Mouse (Mus musculus): ENCODE data around the gene Tnxb.

Gene Tnxb

DNA sequence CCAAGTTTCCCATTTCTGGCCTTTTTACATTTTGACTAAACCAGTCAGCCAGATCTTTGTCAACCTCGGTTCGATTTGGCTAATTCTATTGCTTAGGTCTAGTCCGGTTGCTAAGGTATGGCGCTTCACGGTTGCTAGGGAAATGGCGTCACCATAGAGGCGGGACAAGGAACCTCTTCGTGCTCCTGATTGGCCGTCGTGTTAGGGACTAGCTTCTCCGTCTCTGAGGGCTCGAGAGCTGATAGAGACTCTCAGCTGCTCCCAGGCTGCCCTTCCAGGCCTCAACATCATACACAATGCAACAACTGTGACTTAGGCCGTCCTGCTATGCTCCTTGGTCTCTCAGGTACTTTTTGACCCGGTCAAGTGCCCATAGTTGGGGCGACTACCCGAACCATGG, 25.7 kb upstream of the Tnxb start, which contains the start of gene Fkbpl:
TSS of gene Fkbpl (plus strand) at position 157 of the 400 bp plus-strand sequence.
- DNase-seq: peak; percentile 99

DNA sequence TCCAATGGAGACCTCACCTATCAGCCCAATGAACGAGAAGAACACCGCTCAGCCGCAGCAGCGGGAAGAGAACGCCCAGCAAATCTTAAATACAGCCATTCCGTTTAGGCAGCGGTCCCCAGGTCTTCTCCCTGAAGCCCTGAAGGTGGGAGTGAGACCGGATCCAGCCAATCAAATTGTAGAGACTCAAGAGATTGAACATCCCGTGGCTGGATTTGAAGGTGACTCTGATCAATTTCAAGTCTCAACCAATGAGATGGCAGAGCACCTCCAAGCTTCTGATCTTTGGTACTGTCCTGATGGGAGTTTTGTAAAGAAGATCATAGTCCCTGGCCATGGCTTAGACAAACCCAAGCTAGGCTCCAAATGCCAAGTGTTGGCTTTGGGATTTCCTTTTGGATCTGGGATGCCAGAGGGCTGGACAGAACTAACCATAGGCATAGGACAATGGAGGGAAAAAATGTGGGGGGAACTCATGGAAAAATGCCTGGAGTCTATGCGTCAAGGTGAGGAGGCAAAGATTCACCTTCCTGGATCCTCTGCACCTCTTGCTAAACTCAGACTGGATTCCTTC, 25.0 kb upstream of the Tnxb start:
- peak; percentile 58 for DNase-seq

DNA sequence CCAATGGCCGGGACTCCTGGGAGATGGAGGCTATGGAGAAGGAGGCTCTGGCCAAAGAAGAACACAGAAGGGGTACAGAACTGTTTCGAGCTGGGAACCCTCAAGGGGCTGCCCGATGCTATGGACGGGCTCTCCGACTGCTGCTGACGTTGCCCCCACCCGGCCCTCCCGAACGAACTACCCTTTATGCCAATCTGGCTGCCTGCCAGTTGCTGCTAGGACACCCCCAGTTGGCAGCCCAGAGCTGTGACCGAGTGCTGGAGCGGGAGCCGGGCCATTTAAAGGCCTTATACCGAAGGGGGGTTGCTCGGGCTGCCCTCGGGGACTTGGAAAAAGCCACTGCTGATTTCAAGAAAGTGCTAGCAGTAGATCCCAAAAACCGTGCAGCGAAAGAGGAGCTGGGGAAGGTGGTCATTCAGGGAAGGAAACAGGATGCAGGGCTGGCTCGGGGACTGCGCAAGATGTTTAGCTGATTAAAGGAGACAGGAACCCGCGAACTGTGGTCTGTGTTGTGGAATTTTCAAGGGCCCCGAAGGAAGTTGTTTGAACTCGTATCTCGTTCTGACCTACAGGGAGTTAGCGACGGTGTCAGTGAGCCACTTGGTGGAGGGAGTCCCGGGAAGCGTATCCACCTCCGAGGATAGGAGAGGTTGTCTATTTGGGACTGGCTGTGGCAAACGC, 24.4 kb upstream of the Tnxb start:
- peak; percentile 35 for DNase-seq

DNA sequence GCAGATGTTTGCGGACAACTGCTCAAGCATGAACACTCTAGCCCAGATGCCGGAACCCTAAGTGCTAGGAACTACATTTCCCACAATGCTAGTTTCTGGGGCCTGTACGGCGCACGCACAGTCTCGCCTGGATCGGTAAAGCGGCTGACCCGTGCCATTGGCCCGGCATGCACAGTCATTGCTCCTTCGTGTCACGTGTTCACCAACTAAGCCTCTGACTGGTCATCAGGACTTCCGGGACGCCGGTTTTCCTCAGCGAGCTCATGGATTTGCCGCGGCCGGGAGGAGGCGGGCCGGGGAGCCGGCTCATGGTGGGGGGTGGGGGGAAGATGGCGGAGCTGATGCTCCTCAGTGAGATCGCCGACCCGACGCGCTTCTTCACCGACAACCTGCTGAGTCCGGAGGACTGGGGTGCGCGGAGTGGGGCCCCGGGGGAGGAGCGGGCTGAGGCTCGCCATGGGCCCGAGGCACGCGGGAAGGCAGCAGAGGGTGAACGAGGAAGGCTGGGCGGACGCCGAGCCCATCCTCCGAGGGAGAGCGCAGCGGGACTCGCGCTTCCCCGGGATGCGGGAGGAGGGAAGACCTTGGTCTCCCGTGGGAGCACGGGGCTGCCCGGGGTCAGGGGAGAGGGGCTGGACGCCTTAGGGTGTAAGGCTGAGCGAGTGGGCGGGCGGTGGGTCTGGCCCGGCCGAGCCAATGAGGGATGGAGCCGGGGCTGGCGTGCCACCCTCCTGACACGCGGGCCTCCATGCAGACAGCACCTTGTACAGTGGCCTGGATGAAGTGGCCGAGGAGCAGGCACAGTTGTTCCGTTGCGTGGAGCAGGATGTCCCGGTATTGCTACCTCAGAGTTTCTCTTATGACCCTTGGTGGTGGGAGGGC, 23.2 kb upstream of the Tnxb start, which contains the start of gene Atf6b:
TSS of gene Atf6b (plus strand) at position 241 of the 882 bp plus-strand sequence.
- DNase-seq: peak; percentile 99

DNA sequence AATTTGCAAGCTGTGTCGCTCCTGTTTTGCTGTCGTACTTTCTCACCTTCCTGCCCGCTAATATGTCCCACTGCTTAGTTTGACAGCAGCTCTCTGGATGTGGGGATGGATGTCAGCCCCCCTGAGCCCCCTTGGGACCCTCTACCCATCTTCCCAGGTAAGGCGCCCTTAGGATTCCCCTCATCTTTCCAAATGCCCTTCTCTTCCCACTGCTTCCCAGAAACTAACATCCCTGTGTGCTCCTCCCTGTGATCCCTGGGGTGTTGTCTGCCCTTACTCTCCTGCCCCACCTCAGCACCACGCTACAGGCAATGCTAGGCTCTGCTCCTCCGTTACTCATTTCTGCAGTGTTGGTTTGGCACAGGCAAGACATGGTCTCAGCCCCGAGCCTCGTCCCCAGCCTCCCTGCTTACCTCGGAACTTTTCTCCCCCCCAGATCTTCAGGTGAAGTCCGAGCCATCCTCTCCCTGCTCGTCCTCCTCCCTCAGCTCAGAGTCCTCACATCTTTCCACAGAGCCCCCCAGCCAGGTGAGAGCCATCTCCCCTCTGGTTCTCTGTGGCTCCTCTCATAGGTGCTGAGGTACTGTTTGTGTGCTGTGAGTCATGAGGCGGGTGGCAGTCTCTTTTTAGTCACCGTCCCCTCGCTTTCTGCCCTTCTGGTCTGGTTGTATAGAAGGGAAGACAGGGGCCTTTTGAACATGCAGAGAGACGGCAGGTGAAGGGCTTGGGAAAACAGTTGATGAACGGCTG, 22.0 kb upstream of the Tnxb start:
- DNase-seq: no peak

DNA sequence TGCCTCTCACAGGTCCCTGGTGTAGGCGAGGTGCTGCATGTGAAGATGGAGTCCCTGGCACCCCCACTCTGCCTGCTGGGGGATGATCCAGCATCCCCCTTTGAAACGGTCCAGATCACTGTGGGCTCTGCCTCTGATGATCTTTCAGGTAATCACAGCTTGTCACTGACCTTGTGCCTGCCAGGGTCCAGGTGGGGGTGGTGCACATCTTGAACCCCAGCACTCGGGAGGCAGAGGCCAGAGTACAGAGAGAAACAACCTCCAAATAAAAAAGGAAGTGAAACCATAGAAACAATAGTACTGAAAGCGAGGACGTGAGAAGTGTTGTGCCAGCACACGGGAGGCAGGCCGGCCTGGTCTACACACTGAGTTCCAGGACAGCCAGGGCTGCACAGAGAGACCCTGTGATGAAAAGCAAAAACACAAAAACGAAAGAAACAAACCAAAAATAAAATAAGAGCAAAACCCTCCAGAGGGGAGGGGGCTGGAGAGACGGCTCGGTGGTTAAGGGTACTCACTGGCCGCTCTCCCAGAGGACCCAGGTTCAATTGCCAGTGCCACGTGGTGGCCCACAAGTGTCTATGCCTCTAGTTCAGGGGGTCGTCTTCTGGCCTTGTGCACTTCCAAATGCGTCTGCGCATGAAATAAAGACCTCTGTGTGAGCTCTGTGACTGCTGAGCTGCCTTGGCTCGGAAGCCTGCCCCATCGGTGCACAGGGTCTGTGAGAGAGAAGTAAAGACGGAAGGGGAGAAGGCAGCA, 21.1 kb upstream of the Tnxb start:
- DNase-seq: no peak

DNA sequence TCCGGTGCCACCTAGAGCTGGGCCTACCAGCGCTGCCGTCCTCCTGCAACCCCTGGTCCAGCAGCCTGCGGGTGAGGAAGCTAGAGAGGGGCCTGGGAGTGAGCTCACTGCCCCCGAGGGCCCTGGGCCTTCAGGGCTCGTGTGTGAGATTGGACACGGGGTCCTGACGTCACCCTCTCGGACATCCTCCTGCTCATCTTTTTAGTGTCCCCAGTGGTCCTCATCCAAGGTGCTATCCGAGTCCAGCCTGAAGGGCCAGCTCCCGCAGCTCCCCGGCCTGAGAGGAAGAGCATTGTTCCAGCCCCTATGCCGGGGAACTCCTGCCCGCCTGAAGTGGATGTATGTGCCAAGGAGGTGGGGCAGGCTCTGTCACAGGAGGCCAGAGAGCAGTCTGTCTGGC, 19.6 kb upstream of the Tnxb start:
- DNase-seq: peak; percentile 14

DNA sequence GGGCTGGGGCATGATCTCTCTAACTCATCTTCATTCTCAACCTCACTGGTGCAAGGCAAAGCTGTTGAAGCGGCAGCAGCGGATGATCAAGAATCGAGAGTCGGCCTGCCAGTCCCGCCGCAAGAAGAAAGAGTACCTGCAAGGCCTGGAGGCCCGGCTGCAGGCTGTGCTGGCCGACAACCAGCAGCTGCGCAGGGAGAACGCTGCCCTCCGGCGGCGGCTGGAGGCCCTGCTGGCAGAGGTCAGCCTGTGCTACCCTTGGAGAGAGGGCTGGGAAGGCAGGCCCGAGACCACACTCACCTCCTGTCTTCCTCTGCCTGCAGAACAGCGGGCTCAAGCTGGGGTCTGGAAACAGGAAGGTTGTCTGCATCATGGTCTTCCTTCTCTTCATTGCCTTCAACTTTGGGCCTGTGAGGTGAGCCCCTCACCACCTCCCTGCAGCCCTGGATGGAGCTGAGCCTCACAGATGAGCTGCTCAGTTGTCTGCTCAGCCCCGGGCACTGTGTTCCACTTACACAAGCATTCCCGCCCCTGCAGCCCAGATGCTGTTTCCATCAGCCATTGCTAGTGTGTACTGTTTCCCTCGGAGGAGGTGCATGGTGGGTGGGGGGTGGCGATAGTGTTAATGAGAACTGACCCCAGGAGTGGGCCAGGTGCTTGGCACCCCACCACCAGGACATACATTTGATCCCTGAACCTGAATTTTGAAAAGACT, 18.7 kb upstream of the Tnxb start:
- DNase-seq: peak; percentile 69

DNA sequence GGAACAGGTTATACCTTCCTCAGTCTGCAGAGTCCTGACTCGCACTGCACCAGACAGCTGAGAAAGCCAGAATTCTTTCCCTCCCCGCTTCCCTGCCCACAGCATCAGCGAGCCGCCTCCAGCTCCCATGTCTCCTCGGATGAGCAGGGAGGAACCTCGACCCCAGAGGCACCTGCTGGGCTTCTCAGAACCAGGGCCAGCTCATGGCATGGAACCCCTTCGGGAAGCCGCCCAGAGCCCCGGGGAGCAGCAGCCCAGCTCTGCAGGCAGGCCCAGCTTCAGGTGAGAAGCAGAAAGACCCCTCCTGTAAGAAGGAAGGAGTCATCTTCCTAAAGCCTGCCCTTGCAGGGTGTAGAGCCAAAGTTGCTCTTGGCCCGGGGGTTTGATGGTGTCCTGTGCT, 17.8 kb upstream of the Tnxb start:
- DNase-seq: no peak

DNA sequence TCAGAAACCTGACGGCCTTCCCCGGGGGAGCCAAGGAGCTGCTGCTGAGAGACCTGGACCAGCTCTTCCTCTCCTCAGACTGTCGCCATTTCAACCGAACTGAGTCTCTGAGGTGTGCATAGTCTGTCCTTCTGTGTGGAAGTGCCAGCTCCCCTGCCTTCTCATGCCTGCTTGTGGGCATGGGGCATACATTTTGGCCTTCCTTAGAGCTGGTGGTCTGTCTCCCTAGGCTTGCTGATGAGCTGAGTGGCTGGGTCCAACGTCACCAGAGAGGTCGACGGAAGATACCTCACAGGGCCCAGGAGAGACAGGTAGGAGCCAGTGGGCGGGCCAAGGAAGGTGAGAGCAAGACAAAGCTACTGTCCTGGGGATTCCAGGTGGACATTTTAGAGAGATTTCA, 17.4 kb upstream of the Tnxb start:
- no peak for DNase-seq

DNA sequence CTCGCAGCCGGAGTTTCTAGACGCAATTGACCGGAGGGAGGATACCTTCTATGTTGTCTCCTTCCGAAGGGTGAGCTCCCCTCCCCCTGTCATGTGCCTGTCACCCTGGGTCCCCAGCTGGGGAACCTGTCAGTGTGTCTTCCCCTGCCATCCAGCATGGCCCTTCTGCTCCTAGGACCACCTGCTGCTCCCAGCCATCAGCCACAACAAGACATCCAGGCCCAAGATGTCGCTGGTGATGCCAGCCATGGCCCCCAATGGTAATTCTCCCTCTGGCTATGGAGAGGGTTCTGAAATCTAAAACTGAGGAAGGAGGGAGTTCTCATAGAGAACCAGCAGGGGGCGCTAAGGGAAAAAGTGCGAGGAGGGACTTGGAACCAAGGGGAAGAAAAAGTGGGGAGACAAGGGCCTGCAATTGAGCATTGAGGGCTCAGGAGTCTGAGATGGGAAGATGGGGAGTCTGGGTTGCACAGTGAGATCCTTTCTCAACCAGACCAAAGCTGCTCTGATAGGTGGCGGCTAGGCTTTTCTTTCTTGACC, 16.5 kb upstream of the Tnxb start:
- DNase-seq: peak; percentile 67

DNA sequence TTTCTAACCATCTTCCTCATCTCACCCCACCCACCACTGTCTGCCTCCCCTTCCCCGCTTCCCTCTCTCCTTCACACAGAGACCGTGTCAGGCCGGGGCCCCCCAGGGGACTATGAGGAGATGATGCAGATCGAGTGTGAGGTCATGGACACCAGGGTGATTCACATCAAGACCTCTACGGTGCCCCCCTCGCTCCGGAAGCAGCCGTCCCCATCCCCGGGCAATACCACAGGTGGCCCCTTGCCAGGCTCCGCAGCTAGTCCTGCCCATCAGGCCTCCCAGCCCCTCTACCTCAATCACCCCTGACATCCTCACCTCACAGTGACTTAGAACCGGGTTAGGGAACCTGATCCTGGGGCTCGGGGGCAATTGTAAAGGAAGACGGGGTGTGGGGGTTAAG, 15.9 kb upstream of the Tnxb start:
- DNase-seq: no peak

DNA sequence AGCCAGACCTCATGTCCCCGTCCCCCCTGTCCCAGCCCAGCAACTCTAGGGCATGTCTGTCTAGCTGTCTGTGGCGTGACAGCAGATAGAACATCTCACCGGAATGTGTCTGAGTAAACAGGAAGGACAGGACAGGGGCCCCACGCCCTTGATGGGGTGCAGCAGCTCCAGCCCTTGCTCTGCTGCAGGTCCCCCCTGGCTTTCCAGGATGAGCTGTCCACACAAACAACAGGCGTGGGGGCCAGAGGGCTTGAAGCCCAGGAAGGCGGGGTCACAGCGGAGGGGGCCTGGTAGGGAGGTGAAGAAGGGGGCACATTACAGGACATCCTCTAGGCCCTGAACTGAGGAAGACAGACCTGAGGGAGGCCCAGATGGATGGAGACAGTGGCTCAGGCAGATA, 15.2 kb upstream of the Tnxb start:
- peak; percentile 73 for DNase-seq

DNA sequence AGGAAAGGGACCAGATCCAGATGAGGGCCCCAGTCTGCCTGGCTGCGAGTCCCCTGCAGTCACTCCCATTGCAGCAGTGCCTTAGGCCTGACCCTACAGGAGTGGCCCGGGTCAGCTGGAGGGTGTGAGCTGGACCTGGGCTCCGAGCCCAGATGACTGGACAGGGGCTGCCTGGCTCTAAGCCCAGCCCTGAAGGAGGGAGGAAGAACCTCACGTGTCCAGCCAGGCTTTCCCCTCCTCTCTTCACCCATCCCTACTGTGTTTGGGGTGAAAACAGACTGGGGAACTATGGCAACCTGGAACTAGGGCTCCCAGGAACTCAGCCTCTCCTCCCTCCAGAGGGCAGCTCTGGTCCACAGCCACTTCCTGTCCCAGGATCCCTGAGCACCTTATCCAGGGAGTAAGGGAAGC, 14.7 kb upstream of the Tnxb start:
- DNase-seq: peak; percentile 93

DNA sequence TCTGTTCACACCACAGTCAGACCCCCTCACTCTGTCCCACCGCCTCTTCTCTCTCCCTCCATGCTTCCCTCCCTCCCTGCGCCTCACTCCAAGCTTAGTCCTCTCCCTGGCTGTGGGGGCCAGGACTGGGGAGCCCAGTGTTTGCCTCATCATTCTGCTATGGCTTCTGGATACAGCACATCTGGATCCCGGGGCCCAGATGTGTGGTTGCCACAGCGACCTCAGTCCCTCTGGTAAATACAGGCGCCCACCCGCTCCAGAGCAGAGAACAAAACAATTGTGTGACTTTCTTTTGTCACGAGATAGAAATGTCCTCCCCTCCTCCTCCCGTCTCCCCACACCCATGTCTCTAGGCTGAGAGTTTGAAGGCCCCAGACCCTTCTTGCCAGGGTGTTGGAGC, 13.7 kb upstream of the Tnxb start:
- DNase-seq: no peak

DNA sequence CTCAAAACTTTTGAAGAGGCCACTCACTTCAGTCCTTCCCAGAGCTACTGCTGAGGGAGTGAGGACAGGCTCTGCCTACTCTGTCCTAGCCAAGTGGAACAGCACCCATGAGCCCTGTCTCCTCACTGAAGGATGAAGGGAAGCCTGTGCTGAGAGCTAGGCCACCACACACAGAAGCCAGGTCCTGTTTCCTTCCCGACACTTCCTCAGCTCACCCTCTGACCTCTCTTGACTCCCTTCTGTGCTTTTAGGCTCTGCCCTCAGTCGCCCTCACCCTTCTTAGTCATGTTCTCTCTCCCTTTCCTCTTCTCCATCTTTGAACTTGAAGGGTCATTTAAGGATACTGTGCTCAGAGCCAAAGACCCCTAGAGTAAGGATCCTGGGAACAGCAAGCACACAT, 13.1 kb upstream of the Tnxb start:
- DNase-seq: peak; percentile 19

DNA sequence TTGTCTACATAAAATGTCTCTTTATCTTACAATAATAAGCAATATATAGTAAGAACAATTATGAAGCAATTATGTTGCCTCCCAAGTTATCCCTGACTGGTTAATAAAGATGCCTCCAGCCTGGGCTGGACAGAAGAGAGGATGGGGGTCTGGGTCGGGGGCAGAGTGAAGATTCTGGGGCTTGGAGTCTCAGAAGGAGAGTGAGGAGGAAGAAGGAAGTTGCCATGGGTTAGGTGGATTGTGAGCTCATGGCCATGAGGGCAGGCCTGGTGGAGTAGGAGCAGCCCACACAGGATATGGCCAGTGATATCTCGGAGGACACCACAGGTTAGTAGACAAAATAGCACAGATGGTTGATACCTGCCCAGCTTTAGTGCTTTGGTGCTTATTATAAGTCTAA, 12.2 kb upstream of the Tnxb start:
- DNase-seq: no peak

DNA sequence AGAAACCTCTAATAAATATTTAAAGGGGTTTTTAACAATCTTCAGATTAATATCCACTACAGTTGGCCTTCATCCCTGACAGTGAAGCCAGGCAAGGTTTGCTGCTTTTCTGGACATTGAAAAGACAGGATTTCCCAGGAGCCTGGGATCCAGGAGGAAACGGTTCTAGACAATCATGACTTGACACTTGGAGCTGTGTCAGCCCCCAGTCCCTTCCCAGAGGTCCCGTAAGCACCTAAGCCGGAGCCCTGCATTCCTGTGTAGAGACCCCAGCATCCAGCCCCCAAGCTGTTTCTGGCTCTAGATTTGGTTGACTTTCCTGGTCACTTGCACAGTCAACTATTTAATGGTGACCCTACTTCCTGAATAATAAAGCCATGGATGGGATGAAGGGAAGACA, 11.7 kb upstream of the Tnxb start:
- no peak for DNase-seq

DNA sequence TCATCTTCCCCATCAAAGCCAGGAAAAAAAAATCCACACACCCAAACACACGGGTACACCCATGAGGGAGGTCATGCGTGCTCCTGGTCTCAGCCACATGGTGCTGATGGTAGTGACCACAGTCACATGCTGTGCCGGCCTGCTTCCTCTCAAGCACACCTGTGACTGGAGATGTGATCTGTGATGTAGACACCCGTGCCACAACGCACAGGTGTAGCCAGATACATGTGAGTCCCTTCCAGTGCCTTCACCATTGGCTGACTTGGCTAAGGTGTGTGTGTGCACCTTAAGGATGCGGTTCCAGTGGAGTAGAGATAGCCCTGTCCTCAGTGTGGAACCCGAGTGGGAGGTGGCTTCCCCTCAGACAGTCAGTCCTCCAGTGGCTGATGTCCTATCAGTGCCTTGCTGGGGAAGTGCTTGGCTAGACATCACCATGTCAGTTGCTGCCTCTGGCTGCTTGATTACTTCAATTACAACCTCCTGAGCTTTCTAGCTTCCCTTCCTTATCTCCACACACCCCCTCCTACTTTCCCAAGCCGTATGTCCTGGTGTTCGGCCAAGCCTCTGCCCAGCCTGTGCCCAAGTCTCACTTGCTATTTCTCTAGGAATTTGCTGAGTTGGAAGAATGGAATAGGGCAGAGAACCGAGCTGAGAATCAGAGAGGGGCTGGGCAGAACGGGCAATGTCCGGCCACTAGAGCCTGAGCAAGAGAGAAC, 11.0 kb upstream of the Tnxb start:
- peak; percentile 54 for DNase-seq

DNA sequence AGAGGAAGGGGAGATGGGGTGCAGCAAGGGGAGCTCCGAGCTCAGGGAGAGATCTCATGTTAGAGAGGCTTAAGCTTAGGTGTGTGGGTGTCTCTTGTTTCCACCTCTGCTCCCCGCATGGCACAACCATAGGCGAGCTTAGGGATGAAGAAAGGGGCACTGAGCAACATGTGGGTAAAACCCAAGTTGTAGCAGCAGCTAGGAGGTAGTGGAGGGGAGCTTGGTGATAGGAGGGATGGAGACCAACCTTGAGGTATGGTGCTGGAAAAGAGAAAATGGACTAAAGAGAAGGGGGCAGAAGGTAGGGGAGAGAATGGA, 10.5 kb upstream of the Tnxb start:
- no peak for DNase-seq

DNA sequence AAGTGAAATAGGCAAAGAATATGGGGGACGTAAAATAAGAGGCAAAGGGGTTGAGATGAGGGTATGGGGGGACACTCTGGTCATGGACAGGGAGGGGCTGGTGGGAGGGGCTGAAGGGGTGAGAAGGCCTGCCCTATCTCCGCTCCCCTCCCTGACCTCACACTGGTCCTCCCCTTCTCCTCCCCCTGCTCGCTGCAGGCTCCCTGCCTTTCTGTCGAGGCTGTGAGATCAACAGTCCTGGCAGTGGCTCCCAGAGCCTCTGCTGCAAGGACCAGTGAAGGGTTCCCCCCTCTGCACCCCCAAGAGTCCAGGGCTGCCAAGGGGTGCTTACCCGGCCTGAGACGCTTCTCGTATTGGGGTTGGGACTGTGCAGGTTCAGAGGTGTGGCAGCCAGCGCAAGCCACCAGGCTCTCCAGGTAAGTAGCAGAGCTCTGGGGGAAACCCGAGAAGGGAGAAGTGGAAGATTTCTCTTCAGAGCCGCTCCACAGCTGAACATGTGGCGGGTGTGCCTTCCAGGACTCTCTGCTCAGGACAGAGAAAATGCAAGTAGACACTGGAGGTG, 10.0 kb upstream of the Tnxb start:
- no peak for DNase-seq

Measured in kidney, adult 9 months (tissue).